ENCODE assay signal across 22 mouse cellular contexts in genomic region chr17:56546576-56546975, GRCm38 (mm10). TPM values are rescaled to one million over a fixed set of nuclear protein-coding genes. Genes with fewer than 3 reads are reported as not detected.
A peak's percentile ranks its signal among the peaks of the same experiment; 100 is the strongest.
DNase-seq lines count a peak whose midpoint lies in the region; ATAC-seq and TF ChIP-seq lines count a peak whose summit lies in the region.
"Had no signal": no experiment of that assay in that cellular context is flagged by ENCODE, and none has a peak within 500 bp of the region (broad histone marks: within the 10 kb centered on the region; RNA-seq: fewer than 3 reads in every experiment).

No protein-coding gene starts in this region.

- no peak overlapping the region for H3K27ac ChIP-seq in lung, postnatal 0 days (ENCODE audit: low read length)
- peak overlapping the region; percentile 42; the same call in 1 of the 2 replicates for H3K27ac ChIP-seq in midbrain, embryonic 10.5 days (replicated peaks)
- H3K27ac ChIP-seq in neural tube, embryonic 15.5 days (replicated peaks): peak overlapping the region; percentile 45
- H3K27ac ChIP-seq: embryonic facial prominence, embryonic 15.5 days; limb, embryonic 13.5 days had no signal

- 85% methylated on average over 5 of the region's 5 CpGs for WGBS in lung, adult 2 months
- WGBS in lung, postnatal 0 days: 81% methylated on average over 5 of the region's 5 CpGs
- WGBS in midbrain, embryonic 10.5 days: 88% methylated on average over 5 of the region's 5 CpGs
- WGBS in neural tube, embryonic 15.5 days: 86% methylated on average over 5 of the region's 5 CpGs

- ATAC-seq in lung, postnatal 0 days: no peak
- no peak for ATAC-seq in neural tube, embryonic 15.5 days (ENCODE audit: low FRiP score)
- ATAC-seq: Patski had no signal

- no peaks in the 10 kb centered on the region for H3K36me3 ChIP-seq in lung, postnatal 0 days (ENCODE audit: insufficient read depth, low read length)
- no peaks in the 10 kb centered on the region for H3K36me3 ChIP-seq in midbrain, embryonic 10.5 days
- H3K36me3 ChIP-seq in neural tube, embryonic 15.5 days: no peaks in the 10 kb centered on the region
- H3K36me3 ChIP-seq: embryonic facial prominence, embryonic 15.5 days; limb, embryonic 13.5 days had no signal

- no peak overlapping the region for H3K4me2 ChIP-seq in lung, postnatal 0 days (replicated peaks; ENCODE audit: low read depth, low read length)
- no peak overlapping the region for H3K4me2 ChIP-seq in neural tube, embryonic 15.5 days
- H3K4me2 ChIP-seq: embryonic facial prominence, embryonic 15.5 days; heart, embryonic 11.5 days; limb, embryonic 13.5 days; lung, embryonic 14.5 days had no signal

- no peak overlapping the region for H3K9ac ChIP-seq in lung, postnatal 0 days (replicated peaks; ENCODE audit: low read depth)
- no peak overlapping the region for H3K9ac ChIP-seq in neural tube, embryonic 15.5 days (replicated peaks)
- H3K9ac ChIP-seq: embryonic facial prominence, embryonic 15.5 days; limb, embryonic 13.5 days; lung, embryonic 14.5 days had no signal

- no peaks in the 10 kb centered on the region for H3K27me3 ChIP-seq in lung, postnatal 0 days (replicated peaks; ENCODE audit: insufficient read depth, low read length)
- 0 out of 2 replicates have a peak, but pooled peaks cover 10% of the 10 kb centered on the region for H3K27me3 ChIP-seq in midbrain, embryonic 10.5 days (ENCODE audit: low read depth, poor library complexity, severe bottlenecking)
- no peaks in the 10 kb centered on the region for H3K27me3 ChIP-seq in neural tube, embryonic 15.5 days (replicated peaks)
- H3K27me3 ChIP-seq: embryonic facial prominence, embryonic 15.5 days; limb, embryonic 13.5 days; Patski had no signal

- no peak for TF ChIP-seq POLR2A in lung, adult 2 months (IDR thresholded peaks at IDR 0.05; ENCODE audit: borderline replicate concordance, extremely low read depth, low read depth, low read length)

- no peak overlapping the region for H3K4me3 ChIP-seq in lung, adult 2 months (replicated peaks; ENCODE audit: extremely low read depth, low read depth, low read length)
- no peak overlapping the region for H3K4me3 ChIP-seq in lung, postnatal 0 days (ENCODE audit: low read depth, low read length)
- H3K4me3 ChIP-seq in midbrain, embryonic 10.5 days: no peak overlapping the region
- no peak overlapping the region for H3K4me3 ChIP-seq in neural tube, embryonic 15.5 days (replicated peaks)
- H3K4me3 ChIP-seq: embryonic facial prominence, embryonic 15.5 days; limb, embryonic 13.5 days had no signal

- H3K9me3 ChIP-seq in lung, postnatal 0 days (ENCODE audit: low read length): no peaks in the 10 kb centered on the region
- no peaks in the 10 kb centered on the region for H3K9me3 ChIP-seq in midbrain, embryonic 10.5 days (replicated peaks)
- no peaks in the 10 kb centered on the region for H3K9me3 ChIP-seq in neural tube, embryonic 15.5 days (replicated peaks)
- H3K9me3 ChIP-seq: embryonic facial prominence, embryonic 15.5 days; limb, embryonic 13.5 days had no signal

- no peak for TF ChIP-seq CTCF in lung, adult 2 months (IDR thresholded peaks at IDR 0.05; ENCODE audit: insufficient read depth, low read length)
- TF ChIP-seq CTCF in lung, postnatal 0 days (IDR thresholded peaks at IDR 0.05): no peak

- no peak for TF ChIP-seq EP300 in lung, postnatal 0 days (IDR thresholded peaks at IDR 0.05)

- DNase-seq in heart, adult 11 months: peak; percentile 68
- no peak for DNase-seq in heart, adult 18-20 months
- DNase-seq in lung, adult 2 months: peak; percentile 1
- DNase-seq in lung, postnatal 0 days (ENCODE audit: low spot score): no peak
- DNase-seq in midbrain, embryonic 10.5 days (ENCODE audit: low spot score): peak; percentile 11
- DNase-seq in lung, postnatal 14 days: no peak
- DNase-seq in kidney, adult 11 months: no peak
- DNase-seq: heart, postnatal 36 days; kidney, adult 2 months; kidney, postnatal 36 days; lung, embryonic 14.5 days; right cerebral cortex, postnatal 14 days; thymus, adult 18-20 months had no signal

- no peaks in the 10 kb centered on the region for H3K4me1 ChIP-seq in lung, adult 2 months (ENCODE audit: control insufficient read depth, insufficient read depth, low read length)
- no peaks in the 10 kb centered on the region for H3K4me1 ChIP-seq in lung, postnatal 0 days (ENCODE audit: insufficient read depth, low read depth, low read length)
- H3K4me1 ChIP-seq in midbrain, embryonic 10.5 days: peaks cover 25% of the 10 kb centered on the region
- peaks cover 29% of the 10 kb centered on the region for H3K4me1 ChIP-seq in neural tube, embryonic 15.5 days
- H3K4me1 ChIP-seq: limb, embryonic 13.5 days had no signal

RNA-seq across cellular contexts. Expression of gene Gm20219, which starts 7.6 kb away (rescaled TPM):
- under 1 TPM; 0.20 to 0.23 TPM for total RNA-seq in heart, adult 18-20 months (2021)
- 10.2 and 16.7 TPM in 2 replicates for polyA plus RNA-seq in lung, adult 2 months (2012; rRNA removed)
- polyA plus RNA-seq in lung, postnatal 0 days (2015; fragmentation: Nextera tagmentation; extraction: Ambion mirVana): 3.5 and 3.8 TPM in 2 replicates
- polyA plus RNA-seq in midbrain, embryonic 10.5 days (2016; fragmentation: Nextera tagmentation; extraction: Ambion mirVana): 0.80 and 0.89 TPM in 2 replicates
- 0.95 and 1.4 TPM in 2 replicates for polyA plus RNA-seq in neural tube, embryonic 15.5 days (2015; fragmentation: Nextera tagmentation; extraction: Ambion mirVana)

RNA-seq across cellular contexts. Expression of gene Znrf4, which starts 34.3 kb away (rescaled TPM):
- not detected for total RNA-seq in heart, adult 18-20 months (2021)
- polyA plus RNA-seq in lung, adult 2 months (2012; rRNA removed): 0.17 and 0.22 TPM in 2 replicates
- not detected in 2 replicates for polyA plus RNA-seq in lung, postnatal 0 days (2015; fragmentation: Nextera tagmentation; extraction: Ambion mirVana)
- not detected in 2 replicates for polyA plus RNA-seq in midbrain, embryonic 10.5 days (2016; fragmentation: Nextera tagmentation; extraction: Ambion mirVana)
- not detected in 2 replicates for polyA plus RNA-seq in neural tube, embryonic 15.5 days (2015; fragmentation: Nextera tagmentation; extraction: Ambion mirVana)
- total RNA-seq: gastrocnemius, postnatal 14 days; heart, postnatal 36 days; left cerebral cortex, adult 18-20 months; megakaryocyte, adult 5-6 weeks had no signal
- polyA plus RNA-seq: cortical plate, adult 2 months; embryonic facial prominence, embryonic 15.5 days; heart, embryonic 11.5 days; limb, embryonic 13.5 days; lung, embryonic 14.5 days; Patski had no signal

RNA-seq across cellular contexts. Expression of gene Safb2, which starts 37.8 kb away (rescaled TPM):
- 10 to 100 TPM; 36.0 to 41.9 TPM for total RNA-seq in heart, adult 18-20 months (2021)
- 92.1 and 99.5 TPM in 2 replicates for polyA plus RNA-seq in lung, adult 2 months (2012; rRNA removed)
- polyA plus RNA-seq in lung, postnatal 0 days (2015; fragmentation: Nextera tagmentation; extraction: Ambion mirVana): 36.8 and 39.8 TPM in 2 replicates
- polyA plus RNA-seq in midbrain, embryonic 10.5 days (2016; fragmentation: Nextera tagmentation; extraction: Ambion mirVana): 80.9 and 85.6 TPM in 2 replicates
- polyA plus RNA-seq in neural tube, embryonic 15.5 days (2015; fragmentation: Nextera tagmentation; extraction: Ambion mirVana): 73.4 and 76.5 TPM in 2 replicates

RNA-seq across cellular contexts. Expression of gene Safb, which starts 38.0 kb away (rescaled TPM):
- 10 to 100 TPM; 59.6 to 68.5 TPM for total RNA-seq in heart, adult 18-20 months (2021)
- 102 and 115 TPM in 2 replicates for polyA plus RNA-seq in lung, adult 2 months (2012; rRNA removed)
- polyA plus RNA-seq in lung, postnatal 0 days (2015; fragmentation: Nextera tagmentation; extraction: Ambion mirVana): 43.4 and 47.1 TPM in 2 replicates
- polyA plus RNA-seq in midbrain, embryonic 10.5 days (2016; fragmentation: Nextera tagmentation; extraction: Ambion mirVana): 148 and 157 TPM in 2 replicates
- polyA plus RNA-seq in neural tube, embryonic 15.5 days (2015; fragmentation: Nextera tagmentation; extraction: Ambion mirVana): 95.9 and 103 TPM in 2 replicates

Comparison
In these comparisons a context has a peak if more than half of its experiments do, and no peak if none do; other contexts are left out.
1. DNase-seq: peak in heart, adult 11 months (single experiment), lung, adult 2 months (single experiment) and midbrain, embryonic 10.5 days (single experiment); none in heart, adult 18-20 months (0 of 2), lung, postnatal 0 days (single experiment), lung, postnatal 14 days (single experiment) and kidney, adult 11 months (single experiment).